Mouse (Mus musculus) T-cell, adult 2 months (primary cell): ENCODE results near the gene H2-Eb2.

Experiments
- DNase-seq: peaks from one replicate; pipeline ENCODE4 v3.0.0; 2022; ENCODE audit warnings: low spot score

Gene H2-Eb2

DNA sequence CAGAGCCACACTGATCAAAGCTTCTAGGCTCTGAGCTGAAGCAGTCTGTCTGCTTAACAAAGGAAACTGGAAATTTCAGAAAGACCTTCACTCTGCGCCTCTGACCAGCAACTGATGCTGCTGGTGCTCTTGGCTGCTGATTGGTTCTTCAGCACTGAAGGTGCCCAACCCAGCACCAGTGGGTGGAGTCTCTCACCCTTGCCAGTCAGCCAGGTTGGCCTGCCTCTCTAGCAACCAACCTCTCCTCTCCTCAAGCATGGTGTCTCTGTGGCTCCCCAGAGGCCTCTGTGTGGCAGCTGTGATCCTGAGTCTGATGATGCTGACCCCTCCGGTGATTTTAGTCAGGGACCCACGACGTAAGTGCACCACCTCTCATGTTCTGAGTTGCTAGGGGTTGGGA lies at the start of gene H2-Eb2:
Gene H2-Eb2 (plus strand): TSS at position 230 of the 400 bp plus-strand sequence.
- DNase-seq: peak; percentile 38

DNA sequence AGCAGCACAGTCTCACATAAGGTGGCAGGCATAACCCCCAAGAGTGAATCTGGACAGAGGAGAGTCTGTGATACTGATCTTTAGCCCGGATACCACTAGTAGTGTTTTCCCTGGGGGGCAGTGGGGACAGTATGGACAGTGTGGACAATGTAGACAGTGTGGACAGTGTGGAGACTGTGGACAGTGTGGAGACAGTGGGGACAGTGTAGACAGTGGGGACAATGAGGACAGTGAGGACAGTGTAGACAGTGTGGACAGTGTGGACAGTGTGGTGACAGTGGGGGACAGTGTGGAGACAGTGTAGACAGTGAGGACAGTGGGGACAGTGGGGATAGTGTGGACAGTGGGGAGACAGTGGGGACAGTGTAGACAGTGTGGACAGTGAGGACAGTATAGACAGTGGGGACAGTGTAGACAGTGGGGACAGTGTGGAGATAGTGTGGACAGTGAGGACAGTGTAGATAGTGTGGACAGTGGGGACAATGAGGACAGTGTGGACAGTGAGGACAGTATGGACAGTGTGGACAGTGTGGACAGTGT lies 44.9 kb upstream of the H2-Eb2 start:
- no peak for DNase-seq

DNA sequence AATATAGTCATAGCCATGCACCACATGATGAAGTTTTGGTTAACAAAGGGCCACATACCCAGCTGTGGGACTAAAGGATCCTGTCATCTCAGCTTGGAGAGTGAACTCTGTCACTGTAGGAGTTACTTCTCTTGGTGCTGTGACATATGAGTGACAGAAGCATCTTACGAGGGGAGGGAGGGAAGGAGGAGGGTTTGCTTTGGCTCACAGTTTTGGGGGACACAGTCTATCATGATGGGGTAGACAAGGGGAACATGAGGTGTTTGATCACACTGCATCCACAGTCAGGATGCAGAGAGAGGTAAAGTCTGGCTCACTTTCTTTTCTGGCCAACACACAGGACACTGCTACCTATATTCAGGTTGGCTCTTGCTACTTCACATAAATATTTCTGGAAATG lies 43.6 kb upstream of the H2-Eb2 start:
- no peak for DNase-seq

DNA sequence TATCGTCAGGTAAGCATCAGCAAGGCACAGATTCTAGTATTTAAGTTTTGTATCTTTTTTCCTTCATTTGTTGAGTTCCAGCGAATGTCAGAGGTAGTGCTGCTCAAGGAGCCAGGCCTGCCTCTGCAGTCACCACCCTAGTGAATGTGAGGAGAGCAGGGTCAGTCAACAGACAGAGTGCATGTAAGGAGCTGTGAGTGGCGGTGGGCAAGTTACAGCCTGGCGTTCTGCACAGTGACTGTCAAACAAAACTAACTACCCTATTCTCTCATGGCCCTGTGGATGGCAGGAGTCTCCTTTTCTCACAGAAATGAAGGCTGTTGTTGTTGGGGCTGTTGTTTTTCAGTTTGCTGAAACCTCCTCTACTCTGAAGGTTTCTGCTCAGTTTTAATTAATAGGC lies 40.1 kb upstream of the H2-Eb2 start:
- no peak for DNase-seq

DNA sequence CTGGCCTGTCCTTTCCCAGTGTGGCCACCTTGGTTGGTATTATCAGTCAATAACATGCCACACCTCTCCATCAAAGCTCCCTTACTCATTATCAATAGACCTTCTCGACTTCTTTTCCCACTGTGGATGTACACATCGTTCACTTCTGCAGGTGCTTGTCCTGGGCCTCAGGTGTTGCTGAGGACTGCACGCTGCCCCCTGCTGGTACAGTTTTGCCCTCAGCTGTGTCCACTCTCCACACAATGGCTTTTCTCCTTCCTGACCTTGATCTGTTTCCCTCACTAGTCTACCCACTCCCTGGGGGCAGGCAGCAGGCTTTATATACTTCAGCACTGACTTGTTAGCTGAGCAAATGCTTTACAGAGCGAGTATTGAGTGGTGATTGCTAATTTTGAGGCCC lies 39.6 kb upstream of the H2-Eb2 start:
- peak; percentile 39 for DNase-seq

DNA sequence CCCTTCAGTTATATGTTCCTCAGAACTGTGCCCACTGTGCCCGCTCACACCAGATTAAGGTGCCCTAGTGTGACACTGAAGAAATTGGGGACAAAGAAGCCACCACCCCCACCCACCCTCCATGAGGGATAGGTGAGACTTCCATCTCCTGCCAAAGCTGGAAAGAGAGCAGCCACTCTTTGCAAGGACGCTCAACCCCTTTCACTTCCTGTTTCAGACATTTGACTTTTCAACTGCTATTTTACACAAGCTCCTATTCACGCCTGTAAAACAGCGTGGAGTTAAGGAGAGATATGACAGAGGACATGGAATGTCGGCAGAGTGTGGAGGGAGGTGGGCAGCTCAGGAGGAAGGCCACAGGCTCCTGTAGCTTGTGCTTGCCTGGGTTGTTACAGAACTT lies 39.0 kb upstream of the H2-Eb2 start:
- no peak for DNase-seq

DNA sequence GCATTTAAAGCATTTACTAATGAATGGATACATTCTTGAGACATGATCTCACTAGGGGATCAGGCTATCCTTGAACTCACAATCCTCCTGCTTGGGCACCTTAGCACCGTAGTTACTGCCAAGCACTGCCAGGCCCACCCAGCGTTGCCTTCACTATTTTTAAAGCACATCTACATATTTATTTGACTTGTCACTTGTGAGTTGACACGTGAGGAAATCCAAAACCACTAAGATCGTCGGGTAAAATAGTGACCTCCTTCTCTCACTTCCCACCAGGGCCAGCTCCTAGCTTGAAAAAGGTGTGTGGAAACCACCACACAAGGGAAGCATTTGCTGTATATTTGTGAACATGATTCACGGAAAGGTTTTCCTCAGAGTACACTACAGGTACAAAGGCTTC lies 38.5 kb upstream of the H2-Eb2 start:
- DNase-seq: no peak

DNA sequence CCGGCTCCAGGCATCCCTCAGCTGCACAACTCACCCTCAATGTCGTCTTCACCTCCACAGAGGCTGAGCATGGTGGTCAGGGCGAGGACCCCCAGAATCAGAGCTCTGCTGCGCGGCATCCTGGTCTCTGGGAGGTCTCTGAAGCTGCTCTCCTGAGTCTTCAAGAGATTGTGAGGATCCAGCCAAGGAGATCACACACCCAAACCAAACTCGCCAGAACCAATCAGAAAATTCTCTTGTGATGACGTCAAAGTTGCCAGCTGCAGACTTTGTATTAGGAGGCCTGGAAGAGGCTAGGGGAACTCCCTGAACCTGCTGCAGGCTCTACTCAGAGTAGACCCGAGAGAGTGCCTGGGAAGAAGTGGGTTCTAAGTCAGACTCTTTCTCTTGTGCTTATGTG lies 37.8 kb upstream of the H2-Eb2 start, which contains the start of gene H2-Aa:
Gene H2-Aa (minus strand): TSS at position 176 of the 400 bp plus-strand sequence.
- DNase-seq: peak; percentile 88

DNA sequence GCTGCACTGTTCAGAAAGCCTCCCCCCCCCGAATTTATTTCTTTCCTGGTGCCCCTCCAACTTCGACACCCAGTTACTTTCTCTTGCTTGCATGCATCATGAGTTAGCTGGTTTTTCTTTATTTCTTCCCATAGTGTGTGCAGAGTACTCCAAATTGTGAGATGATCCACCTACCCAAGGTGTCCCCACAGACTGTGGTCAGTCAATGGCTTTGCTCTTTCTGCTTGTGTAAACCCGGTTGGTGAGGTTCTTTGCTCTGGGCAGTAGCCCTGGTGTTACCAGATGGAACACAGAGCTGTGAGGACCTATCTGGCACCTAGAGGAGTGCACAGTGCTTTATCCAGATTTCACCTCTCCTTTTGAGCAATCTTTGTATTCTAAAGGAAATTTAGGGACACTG lies 37.3 kb upstream of the H2-Eb2 start:
- no peak for DNase-seq

DNA sequence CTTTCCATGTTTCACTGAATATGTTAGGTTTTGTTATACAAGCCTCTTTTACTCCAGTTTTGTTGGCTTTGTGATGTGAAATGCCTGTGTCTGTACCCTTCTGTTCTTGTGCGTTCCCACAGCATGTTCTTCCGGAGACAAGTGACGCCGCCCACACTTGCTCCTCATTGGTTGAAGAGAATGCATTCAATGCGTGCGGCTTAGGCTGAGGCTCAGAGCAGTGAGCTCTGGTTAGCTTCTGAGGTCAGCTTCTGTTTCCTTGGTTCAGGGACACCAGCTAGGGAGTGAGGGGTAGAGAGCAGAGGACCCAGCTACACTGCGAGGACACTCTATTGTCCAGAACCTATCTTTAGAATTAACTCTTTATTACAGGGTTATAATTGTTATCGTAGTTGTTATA lies 33.9 kb upstream of the H2-Eb2 start:
- peak; percentile 80 for DNase-seq

DNA sequence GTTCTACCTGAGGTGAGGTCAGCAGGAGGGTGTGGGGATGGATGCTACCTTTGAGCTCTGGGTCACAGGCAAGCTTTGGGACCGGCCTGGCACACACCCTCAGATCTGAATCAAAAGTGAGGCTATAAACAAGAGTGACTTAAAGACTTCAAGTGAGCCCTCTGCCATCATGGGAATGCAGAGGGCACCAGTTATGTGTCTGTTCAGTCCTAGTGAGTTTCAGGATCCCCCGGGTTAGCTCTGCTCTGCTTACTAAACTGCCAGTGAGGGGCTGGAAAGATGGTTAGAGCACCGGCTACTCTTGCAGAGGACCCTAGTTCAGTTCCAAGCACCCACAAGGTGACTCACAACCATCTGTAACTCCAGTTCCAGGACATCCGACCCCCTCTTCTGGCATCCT lies 32.9 kb upstream of the H2-Eb2 start:
- no peak for DNase-seq

DNA sequence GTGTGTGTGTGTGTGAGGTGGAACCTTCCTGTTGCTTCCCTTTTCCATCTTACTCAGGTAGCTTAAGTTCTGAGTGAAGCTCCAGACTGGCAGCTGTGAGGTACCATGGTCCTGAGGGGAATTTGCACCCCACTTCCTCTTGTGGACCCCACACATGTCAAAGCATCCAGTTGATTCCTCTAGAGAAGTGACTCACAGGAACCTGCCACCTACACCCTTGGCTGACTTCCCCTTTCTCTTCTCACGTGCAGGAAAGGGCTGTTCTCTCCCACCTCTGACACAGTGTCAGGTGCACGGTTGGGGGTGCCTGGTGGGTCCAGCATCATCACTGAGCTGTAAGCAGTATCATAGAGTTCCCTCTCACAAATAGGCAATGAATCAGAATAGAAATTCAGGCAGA lies 31.9 kb upstream of the H2-Eb2 start:
- DNase-seq: peak; percentile 55

DNA sequence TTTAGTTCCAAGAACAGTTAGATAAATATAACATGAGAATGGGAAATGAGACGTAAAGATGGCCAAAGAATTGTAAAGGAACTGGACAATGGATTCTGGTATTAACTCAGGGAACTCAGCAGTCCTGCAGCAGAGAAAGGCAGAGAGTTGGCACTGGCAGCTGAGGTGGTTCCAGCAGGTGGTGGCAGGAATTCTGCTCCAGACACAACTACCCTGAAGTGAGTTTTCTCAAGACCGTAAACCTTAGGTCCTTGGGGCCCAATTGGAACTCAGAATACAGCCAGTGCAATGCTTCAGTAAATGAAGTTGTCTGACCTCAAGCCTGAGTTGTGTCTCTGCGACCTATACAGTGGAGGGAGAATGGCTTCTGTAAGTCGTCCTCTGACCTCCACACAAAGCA lies 31.2 kb upstream of the H2-Eb2 start:
- DNase-seq: no peak

DNA sequence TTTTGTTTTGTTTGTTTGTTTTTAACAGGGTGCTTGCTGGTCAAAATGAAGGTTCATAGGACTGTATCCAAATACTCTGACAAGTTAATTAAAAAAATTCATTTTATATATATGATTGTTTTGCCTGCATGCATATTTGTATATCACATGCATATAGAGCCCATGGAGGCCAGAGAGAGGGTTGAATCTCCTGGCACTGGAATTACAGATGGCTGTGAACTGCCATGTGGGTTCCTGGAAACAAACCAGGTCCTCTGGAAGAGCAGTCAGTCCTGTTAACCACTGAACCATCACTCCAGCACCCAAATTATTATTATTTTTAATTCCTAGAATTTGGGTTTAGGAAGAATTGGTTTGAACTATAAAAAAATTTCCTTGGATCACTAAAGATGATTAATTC lies 30.2 kb upstream of the H2-Eb2 start:
- DNase-seq: no peak

DNA sequence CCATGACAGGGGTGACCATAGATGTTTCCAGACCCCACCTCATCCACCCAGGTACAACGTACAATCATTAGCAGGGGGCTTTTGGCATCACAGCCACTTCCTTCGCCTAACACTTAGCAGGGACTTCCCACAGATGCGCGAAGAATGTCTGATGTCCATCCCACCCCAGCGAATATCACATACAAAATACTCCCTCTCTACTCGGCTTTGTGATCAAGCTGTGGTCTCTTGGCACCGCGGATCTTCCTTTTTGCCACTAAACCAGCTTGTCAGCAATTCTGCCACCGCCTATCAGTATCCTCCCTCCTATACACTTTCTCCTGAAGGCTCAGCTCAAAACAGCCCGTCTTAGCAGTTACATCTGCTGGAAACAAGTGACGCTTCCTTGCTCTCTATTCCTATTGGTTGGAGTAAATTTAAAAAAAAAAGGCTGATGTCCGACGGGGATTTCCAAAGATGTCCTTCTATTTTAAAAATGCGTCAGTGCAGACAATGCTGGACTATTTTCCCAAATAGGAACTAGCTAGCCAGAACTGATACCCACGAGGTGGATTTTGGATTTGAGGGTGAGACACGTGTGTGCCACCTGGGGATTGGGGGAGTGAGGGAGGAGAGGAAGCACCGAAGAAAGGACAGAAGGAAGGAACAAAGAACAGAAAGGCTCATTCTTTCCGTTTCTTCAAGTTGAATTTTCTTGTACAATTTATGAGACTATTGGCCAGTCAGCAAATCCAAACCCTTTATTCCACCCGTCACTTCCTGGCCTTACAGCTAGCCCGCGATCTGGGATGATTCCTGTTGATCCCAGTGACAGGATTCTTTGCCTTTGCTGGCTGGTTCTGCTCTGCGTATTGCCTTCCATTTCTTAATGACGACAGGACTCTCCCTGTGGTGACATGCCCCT lies 29.3 kb upstream of the H2-Eb2 start:
- peak; percentile 72 for DNase-seq

DNA sequence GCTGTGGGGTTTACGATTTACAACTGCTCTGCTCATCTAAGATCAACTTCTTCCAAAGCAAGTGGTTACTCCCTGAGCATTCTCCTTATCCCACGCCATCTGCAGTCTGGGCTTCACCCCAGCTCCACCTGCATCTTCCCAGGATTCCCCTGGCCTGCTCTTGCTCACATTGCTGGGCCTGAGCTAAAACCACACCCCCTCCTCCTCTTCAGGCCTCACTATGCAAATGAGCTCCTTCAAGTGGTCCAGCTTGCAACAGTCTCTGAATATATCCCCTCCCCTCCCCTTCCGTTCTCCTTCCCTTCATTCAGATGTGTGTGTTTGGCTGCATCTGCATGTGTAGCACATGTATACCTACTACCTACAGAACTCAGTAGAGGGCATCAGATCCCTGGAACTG lies 26.1 kb upstream of the H2-Eb2 start:
- no peak for DNase-seq

DNA sequence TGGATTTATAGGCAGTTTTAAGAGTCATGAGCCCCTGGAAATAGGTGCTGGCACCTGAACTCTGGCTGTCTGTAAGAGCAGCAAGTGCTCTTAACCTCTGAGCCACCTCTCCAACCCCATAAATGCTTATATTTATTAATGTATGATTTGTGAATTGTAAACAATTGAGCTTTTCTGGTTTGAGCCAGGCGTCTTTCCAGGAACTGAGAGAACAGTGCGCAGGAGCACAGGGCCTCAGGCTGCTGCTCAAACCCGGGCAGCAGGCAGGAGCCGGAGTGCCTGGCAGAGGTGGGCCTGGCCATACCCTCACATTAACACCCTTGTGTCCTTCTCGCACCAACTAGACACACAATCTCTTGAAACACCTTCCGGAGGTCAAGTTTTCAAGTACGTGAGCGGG lies 25.4 kb upstream of the H2-Eb2 start:
- no peak for DNase-seq

DNA sequence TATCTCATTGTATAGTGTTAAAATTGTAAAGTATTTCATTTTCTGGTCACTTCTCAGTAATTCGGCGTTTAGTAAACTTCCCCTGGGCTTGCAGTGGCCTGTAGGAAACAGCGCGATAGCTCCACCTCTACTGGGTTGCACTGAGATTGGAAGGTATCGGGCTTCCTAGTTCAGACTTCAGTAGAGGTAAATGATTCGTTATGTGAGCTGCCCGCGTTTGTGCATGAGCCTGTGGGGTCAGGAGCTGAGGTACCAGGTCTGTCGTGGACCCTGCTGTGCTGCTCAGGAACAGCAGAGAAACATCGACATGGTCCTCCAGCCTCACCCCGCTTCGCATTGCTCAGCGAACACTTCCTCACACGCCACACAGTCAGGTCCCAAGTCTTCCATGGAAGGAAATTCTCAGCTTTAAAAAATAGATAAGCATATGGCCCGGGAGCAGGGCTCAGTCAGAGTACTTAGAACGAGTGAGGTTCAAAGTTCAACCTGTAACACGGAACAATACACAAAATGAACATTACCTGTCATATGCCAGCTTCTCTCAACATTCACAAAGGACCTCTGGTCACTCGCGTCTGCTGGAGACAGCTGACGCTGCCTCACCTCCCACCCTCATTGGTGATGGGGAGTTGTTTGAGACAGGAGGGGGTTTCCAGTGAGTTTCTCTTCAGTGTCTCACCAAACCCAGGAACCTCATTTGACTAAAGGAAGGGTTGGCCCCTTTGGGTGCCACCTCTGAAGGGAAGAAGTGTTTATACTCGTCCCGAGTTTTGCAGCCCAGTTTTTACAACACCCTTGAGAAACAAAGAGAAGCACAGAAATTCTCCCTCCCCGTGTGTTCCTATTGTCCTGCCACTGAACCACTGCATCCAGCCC lies 24.5 kb upstream of the H2-Eb2 start:
- peak; percentile 44 for DNase-seq

DNA sequence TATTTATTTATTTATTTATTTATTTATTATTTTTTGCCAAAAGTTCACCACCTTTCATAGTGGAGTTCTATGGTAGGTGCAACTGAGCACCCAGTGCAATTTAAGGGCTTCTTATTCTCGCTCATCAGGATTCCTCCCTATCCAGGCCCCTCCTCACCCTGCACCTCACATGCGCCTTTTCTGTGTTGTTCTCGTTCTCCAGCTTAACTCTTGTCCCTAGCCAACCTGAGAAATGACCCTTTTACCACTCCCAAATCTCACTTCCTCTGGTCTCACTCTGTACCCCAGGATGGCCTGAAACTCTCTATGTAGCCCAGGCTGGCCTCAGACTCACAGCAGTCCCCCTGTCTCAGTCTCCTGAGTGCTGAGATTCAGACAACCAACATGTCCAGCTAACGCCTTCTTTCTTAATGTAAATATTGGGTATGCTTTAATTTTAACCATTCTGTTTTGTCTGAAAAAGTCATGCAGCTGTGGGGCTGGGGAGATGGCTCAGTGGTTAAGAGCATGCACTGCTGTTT lies 23.7 kb upstream of the H2-Eb2 start:
- no peak for DNase-seq

DNA sequence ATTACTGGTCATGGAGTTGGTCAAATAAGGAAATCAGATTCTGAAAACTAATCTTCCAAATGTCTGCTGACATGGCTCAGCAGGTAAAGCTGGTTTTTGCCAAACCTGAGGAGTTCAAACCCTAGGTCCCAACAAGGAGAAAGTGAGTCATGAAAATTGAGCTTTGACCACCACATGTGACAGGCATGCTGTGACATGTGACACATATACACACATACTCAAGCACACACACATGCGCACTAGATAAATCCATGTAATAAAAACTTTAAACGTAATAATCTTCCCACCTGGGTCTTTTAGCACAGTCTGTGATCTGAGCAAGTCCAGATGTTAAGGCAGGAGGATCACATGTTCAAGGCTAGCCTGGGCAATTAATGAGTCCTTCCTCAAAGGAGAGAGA lies 21.7 kb upstream of the H2-Eb2 start:
- DNase-seq: no peak

DNA sequence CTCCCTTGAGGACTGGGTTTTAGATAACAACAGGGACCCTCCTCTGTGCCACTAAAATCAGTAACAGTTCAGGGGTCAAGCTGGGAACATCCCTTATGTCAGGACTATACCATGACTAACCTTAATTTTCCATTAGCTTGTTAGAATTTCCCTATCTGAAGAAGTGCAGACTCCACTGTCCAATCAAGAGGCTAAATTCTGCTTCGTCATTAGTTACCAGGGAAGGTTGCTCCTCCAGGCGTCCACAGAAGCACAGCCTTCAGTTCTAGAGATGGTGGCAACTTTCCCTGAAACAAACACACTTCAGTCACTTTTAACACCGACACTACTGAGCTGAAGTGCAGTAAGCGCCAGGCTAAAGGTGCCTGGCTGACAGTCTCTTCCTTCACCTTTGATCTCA lies 20.7 kb upstream of the H2-Eb2 start:
- DNase-seq: peak; percentile 76

DNA sequence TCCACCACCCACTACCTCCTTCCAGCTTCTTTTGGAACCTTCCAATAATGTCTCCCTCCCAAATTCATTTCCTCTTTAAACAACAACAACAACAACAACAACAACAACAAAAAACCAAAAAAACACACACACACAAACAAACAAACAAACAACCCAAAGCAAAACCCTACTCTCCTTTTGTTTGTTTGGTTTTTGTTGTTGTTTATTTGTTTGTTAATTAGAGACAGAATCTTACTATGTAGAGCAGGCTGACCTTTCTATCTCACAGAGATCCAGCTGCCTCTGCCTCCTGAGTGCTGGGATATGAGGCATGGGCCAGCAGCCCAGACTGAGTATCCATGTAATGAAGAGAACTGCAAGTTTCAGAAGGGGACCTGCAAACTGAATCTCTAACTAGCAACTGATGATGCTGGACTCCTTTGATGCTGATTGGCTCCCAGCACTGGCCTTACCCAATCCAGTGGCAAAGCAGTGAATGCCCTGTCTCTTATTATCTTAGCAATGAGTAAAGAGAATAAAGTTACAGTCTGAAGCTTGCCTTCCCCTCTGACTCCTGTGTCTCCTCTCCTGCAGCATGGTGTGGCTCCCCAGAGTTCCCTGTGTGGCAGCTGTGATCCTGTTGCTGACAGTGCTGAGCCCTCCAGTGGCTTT lies 20.0 kb upstream of the H2-Eb2 start, which contains the start of gene H2-Eb1:
Gene H2-Eb1 (plus strand): TSS at position 488 of the 651 bp plus-strand sequence.
- peak; percentile 89 for DNase-seq
